Mouse (Mus musculus) lung, postnatal 0 days (tissue): ENCODE results near the gene Nufip1. TPM values are rescaled to one million over a fixed set of nuclear protein-coding genes. Genes with fewer than 3 reads are reported as not detected.

ENCODE experiments used
- ATAC-seq: fragments of 200-750 bp; cut with Nextera tagmentation; 2 replicates; pipeline ENCODE4 v1.8.0; 2017; ENCODE audit warnings: moderate library complexity
- DNase-seq: peaks from one replicate; pipeline ENCODE4 v3.0.0-alpha.2; 2016; ENCODE audit warnings: low spot score
- H3K27ac ChIP-seq: fragments of 300-500 bp; sonication (generic); 2 replicates; pipeline ENCODE4 v1.5.1; 2014; ENCODE audit warnings: antibody characterized with exemption, mild to moderate bottlenecking, low read length, mixed read lengths
- H3K27me3 ChIP-seq: fragments of 300-500 bp; sonication (generic); replicated peaks from 2 replicates; pipeline ENCODE4 v1.6.1; 2014; ENCODE audit warnings: low read length, mixed read lengths; ENCODE audit not compliant: insufficient read depth
- H3K36me3 ChIP-seq: fragments of 300-500 bp; sonication (generic); 2 replicates; pipeline ENCODE4 v1.6.1; 2014; ENCODE audit warnings: low read length, mixed read lengths; ENCODE audit not compliant: insufficient read depth
- H3K4me1 ChIP-seq: fragments of 300-500 bp; sonication (generic); 2 replicates; pipeline ENCODE4 v1.6.1; 2014; ENCODE audit warnings: antibody characterized with exemption, low read depth, low read length, mixed read lengths; ENCODE audit not compliant: insufficient read depth
- H3K4me2 ChIP-seq: fragments of 300-500 bp; sonication (generic); replicated peaks from 2 replicates; pipeline ENCODE4 v1.6.1; 2014; ENCODE audit warnings: low read depth, mild to moderate bottlenecking, low read length, moderate library complexity, mixed read lengths
- H3K4me3 ChIP-seq: fragments of 300-500 bp; sonication (generic); 2 replicates; pipeline ENCODE4 v1.5.1; 2014; ENCODE audit warnings: low read depth, low read length
- H3K9ac ChIP-seq: fragments of 300-500 bp; sonication (generic); replicated peaks from 2 replicates; pipeline ENCODE4 v1.6.1; 2014; ENCODE audit warnings: low read depth, mild to moderate bottlenecking
- H3K9me3 ChIP-seq: fragments of 300-500 bp; sonication (generic); 2 replicates; pipeline ENCODE4 v1.6.1; 2016; ENCODE audit warnings: low read length, mixed read lengths
- CTCF ChIP-seq: IDR thresholded peaks from 2 replicates; pipeline ENCODE4 v1.5.1; 2016; ENCODE audit warnings: antibody characterized with exemption, mild to moderate bottlenecking
- EP300 ChIP-seq: IDR thresholded peaks from 2 replicates; pipeline ENCODE4 v1.6.1; 2016; ENCODE audit warnings: antibody characterized with exemption, mild to moderate bottlenecking, control low read depth
- WGBS: fragments of 180-500 bp; shearing (Covaris S2); extraction: QIAGEN DNeasy Blood & Tissue Kit; methylation state at CpG from one replicate; pipeline ENCODE4 v1.1.7; 2014; 5-methylcytosine and 5-hydroxymethylcytosine counted together
- polyA plus RNA-seq: library from polyadenylated mRNA; unstranded; fragments of >200 nt; fragmentation: Nextera tagmentation; extraction: Ambion mirVana; gene quantifications from 2 replicates; pipeline ENCODE4 v1.2.1, GENCODE M21; 2015

Gene Nufip1
- polyA plus RNA-seq, 1 experiment from 2014 or later, result 6.1 TPM

GRCm38 (mm10) chr14:76122663-76123058 lies 12.0 kb downstream of the Nufip1 start:
- DNase-seq (no peak), ATAC-seq (no peak)
- H3K4me2 ChIP-seq, result no peak overlapping the region
- H3K9me3 ChIP-seq, result no peaks in the 10 kb centered on the region
- no peaks in the 10 kb centered on the region; the same call in 1 of the 2 replicates for H3K36me3 ChIP-seq
- H3K4me1 ChIP-seq, result no peaks in the 10 kb centered on the region
- H3K4me3 ChIP-seq, result no peak overlapping the region
- no peaks in the 10 kb centered on the region for H3K27me3 ChIP-seq
- TF ChIP-seq CTCF (no peak), EP300 (no peak)
- 71% methylated on average over 8 of the region's 8 CpGs for WGBS
- H3K9ac ChIP-seq, result no peak overlapping the region
- H3K27ac ChIP-seq, result peak overlapping the region; percentile 3; the same call in 1 of the 2 replicates

GRCm38 (mm10) chr14:76127311-76127710 lies 16.6 kb downstream of the Nufip1 start:
- peaks cover 15% of the 10 kb centered on the region for H3K36me3 ChIP-seq
- TF ChIP-seq CTCF (no peak), EP300 (no peak)
- H3K4me1 ChIP-seq, result no peaks in the 10 kb centered on the region
- H3K4me3 ChIP-seq, result no peak overlapping the region
- no peak overlapping the region for H3K4me2 ChIP-seq
- no peaks in the 10 kb centered on the region for H3K27me3 ChIP-seq
- WGBS, result 91% methylated on average over 3 of the region's 3 CpGs
- DNase-seq (no peak), ATAC-seq (no peak)
- H3K9me3 ChIP-seq, result no peaks in the 10 kb centered on the region
- no peak overlapping the region for H3K9ac ChIP-seq
- no peak overlapping the region for H3K27ac ChIP-seq

GRCm38 (mm10) chr14:76128174-76128573 lies 17.5 kb downstream of the Nufip1 start:
- TF ChIP-seq EP300 (no peak), CTCF (no peak)
- no peak overlapping the region for H3K4me3 ChIP-seq
- no peak overlapping the region for H3K4me2 ChIP-seq
- H3K9ac ChIP-seq, result no peak overlapping the region
- H3K4me1 ChIP-seq, result no peaks in the 10 kb centered on the region
- no peak for DNase-seq
- no peaks in the 10 kb centered on the region for H3K9me3 ChIP-seq
- WGBS, result 71% methylated on average over 4 of the region's 4 CpGs
- H3K27ac ChIP-seq, result no peak overlapping the region
- no peaks in the 10 kb centered on the region for H3K27me3 ChIP-seq
- no peak for ATAC-seq
- peaks cover 15% of the 10 kb centered on the region for H3K36me3 ChIP-seq

- Histone ChIP-seq H3K4me1 (no peaks in the 10 kb centered on the region), H3K4me3 (no peak overlapping the region), H3K9ac (no peak overlapping the region), H3K27ac (no peak overlapping the region), H3K9me3 (no peaks in the 10 kb centered on the region), H3K27me3 (no peaks in the 10 kb centered on the region), H3K36me3 (peaks cover 26% of the 10 kb centered on the region), H3K4me2 (no peak overlapping the region)
- 91% methylated on average over 4 of the region's 4 CpGs for WGBS
- TF ChIP-seq CTCF, result peak; percentile 23; the same call in 1 of the 2 replicates
- TF ChIP-seq EP300, result no peak
- ATAC-seq (no peak), DNase-seq (no peak)
These were observed 24.3 kb downstream of the Nufip1 start for GRCm38 (mm10) chr14:76134975-76135374.

- 69% methylated on average over 1 of the region's 1 CpGs for WGBS
- TF ChIP-seq CTCF, result no peak
- TF ChIP-seq EP300, result 0 out of 2 replicates have a peak, but pooled peaks have one; percentile 33
- ATAC-seq, result no peak
These were observed 34.6 kb downstream of the Nufip1 start for GRCm38 (mm10) chr14:76145248-76145647.

GRCm38 (mm10) chr14:76145868-76146267 lies 35.2 kb downstream of the Nufip1 start:
- Histone ChIP-seq H3K4me2 (no peak overlapping the region), H3K9ac (no peak overlapping the region), H3K4me1 (peaks cover 16% of the 10 kb centered on the region; the same call in 1 of the 2 replicates), H3K4me3 (no peak overlapping the region), H3K36me3 (no peaks in the 10 kb centered on the region), H3K27ac (no peak overlapping the region), H3K9me3 (no peaks in the 10 kb centered on the region), H3K27me3 (no peaks in the 10 kb centered on the region)
- peak; percentile 7 for DNase-seq
- TF ChIP-seq CTCF, result no peak
- TF ChIP-seq EP300, result no peak
- no peak for ATAC-seq
- WGBS, result 39% methylated on average over 7 of the region's 7 CpGs

More at GRCm38 (mm10) chr14:76145248-76145647, 34.6 kb downstream of the Nufip1 start:
- H3K9ac ChIP-seq, result no peak overlapping the region
- H3K27ac ChIP-seq, result no peak overlapping the region
- H3K9me3 ChIP-seq, result no peaks in the 10 kb centered on the region
- no peak overlapping the region for H3K4me2 ChIP-seq
- H3K4me1 ChIP-seq, result peaks cover 9% of the 10 kb centered on the region; the same call in 1 of the 2 replicates
- no peak overlapping the region for H3K4me3 ChIP-seq
- DNase-seq, result no peak
- H3K27me3 ChIP-seq, result no peaks in the 10 kb centered on the region
- no peaks in the 10 kb centered on the region for H3K36me3 ChIP-seq

- H3K9me3 ChIP-seq, result no peaks in the 10 kb centered on the region
- H3K36me3 ChIP-seq, result no peaks in the 10 kb centered on the region
- DNase-seq (no peak), ATAC-seq (no peak)
- WGBS, result 58% methylated on average over 6 of the region's 6 CpGs
- no peak overlapping the region for H3K4me3 ChIP-seq
- H3K27ac ChIP-seq, result no peak overlapping the region
- H3K9ac ChIP-seq, result no peak overlapping the region
- H3K4me2 ChIP-seq, result no peak overlapping the region
- H3K27me3 ChIP-seq, result no peaks in the 10 kb centered on the region
- no peak for TF ChIP-seq CTCF
- TF ChIP-seq EP300, result no peak
- H3K4me1 ChIP-seq, result peaks cover 18% of the 10 kb centered on the region; the same call in 1 of the 2 replicates
These were observed 36.4 kb downstream of the Nufip1 start for GRCm38 (mm10) chr14:76147061-76147460.
